Mouse (Mus musculus) midbrain, embryonic 10.5 days (tissue): ENCODE measurements around the gene Mcee. TPM values are rescaled to one million over a fixed set of nuclear protein-coding genes. Genes with fewer than 3 reads are reported as not detected.

Experiments
- DNase-seq: peaks from one replicate; pipeline ENCODE4 v3.0.0-alpha.2; 2017; ENCODE audit warnings: low spot score
- H3K27ac ChIP-seq: fragments of 300-500 bp; sonication (generic); replicated peaks from 2 replicates; pipeline ENCODE4 v1.5.1; 2016; ENCODE audit warnings: mild to moderate bottlenecking
- H3K27me3 ChIP-seq: fragments of 300-500 bp; sonication (generic); 2 replicates; pipeline ENCODE4 v1.6.1; 2016; ENCODE audit warnings: low read depth, mild to moderate bottlenecking; ENCODE audit not compliant: poor library complexity, severe bottlenecking
- H3K36me3 ChIP-seq: fragments of 300-500 bp; sonication (generic); 2 replicates; pipeline ENCODE4 v1.6.1; 2016; ENCODE audit warnings: mild to moderate bottlenecking, moderate library complexity
- H3K4me1 ChIP-seq: fragments of 300-500 bp; sonication (generic); 2 replicates; pipeline ENCODE4 v1.6.1; 2016
- H3K4me3 ChIP-seq: fragments of 300-500 bp; sonication (generic); 2 replicates; pipeline ENCODE4 v1.5.1; 2016; ENCODE audit warnings: mild to moderate bottlenecking, moderate library complexity
- H3K9me3 ChIP-seq: fragments of 300-500 bp; sonication (generic); replicated peaks from 2 replicates; pipeline ENCODE4 v1.6.1; 2016; ENCODE audit warnings: mild to moderate bottlenecking
- WGBS: fragments of 180-500 bp; shearing (Covaris S2); methylation state at CpG from one replicate; pipeline ENCODE4 v1.1.7; 2016; 5-methylcytosine and 5-hydroxymethylcytosine counted together
- polyA plus RNA-seq: library from polyadenylated mRNA; unstranded; fragments of >200 nt; fragmentation: Nextera tagmentation; extraction: Ambion mirVana; gene quantifications from 2 replicates; pipeline ENCODE4 v1.2.1, GENCODE M21; 2016

Gene Mcee
- polyA plus RNA-seq, result 37.6 and 41.2 TPM in 2 replicates

GRCm38 (mm10) chr7:64392122-64392818 is at the start of gene Mcee, which contains the start of gene Mphosph10:
TSS of gene Mcee (plus strand) at chr7:64392607.
TSS of gene Mphosph10 (minus strand) at chr7:64392268.
- peak; percentile 98 for DNase-seq
- Histone ChIP-seq H3K9me3 (no peaks in the 10 kb centered on the region), H3K27ac (peak within 1 kb of the TSS; percentile 89), H3K4me1 (peaks cover 24% of the 10 kb centered on the region), H3K36me3 (peaks cover 26% of the 10 kb centered on the region), H3K27me3 (no peaks in the 10 kb centered on the region), H3K4me3 (peak within 1 kb of the TSS; percentile 83)
- under 1% methylated on average over 54 of the region's 54 CpGs for WGBS

GRCm38 (mm10) chr7:64347813-64348212 is 44.6 kb upstream of the Mcee start:
- WGBS, result 93% methylated on average over 1 of the region's 1 CpGs
- Histone ChIP-seq H3K27ac (no peak overlapping the region), H3K4me3 (no peak overlapping the region), H3K36me3 (peaks cover 57% of the 10 kb centered on the region), H3K27me3 (no peaks in the 10 kb centered on the region), H3K4me1 (peaks cover 6% of the 10 kb centered on the region), H3K9me3 (no peaks in the 10 kb centered on the region)
- DNase-seq, result no peak

GRCm38 (mm10) chr7:64349147-64349861 is 43.1 kb upstream of the Mcee start:
- H3K9me3 ChIP-seq, result no peaks in the 10 kb centered on the region
- H3K4me1 ChIP-seq, result peaks cover 11% of the 10 kb centered on the region
- peaks cover 72% of the 10 kb centered on the region for H3K36me3 ChIP-seq
- no peak overlapping the region for H3K4me3 ChIP-seq
- H3K27ac ChIP-seq, result no peak overlapping the region
- WGBS, result 92% methylated on average over 15 of the region's 15 CpGs
- no peak for DNase-seq
- no peaks in the 10 kb centered on the region for H3K27me3 ChIP-seq

GRCm38 (mm10) chr7:64351087-64351486 is 41.3 kb upstream of the Mcee start:
- H3K9me3 ChIP-seq, result no peaks in the 10 kb centered on the region
- H3K36me3 ChIP-seq, result peaks cover 70% of the 10 kb centered on the region
- DNase-seq, result no peak
- H3K27me3 ChIP-seq, result no peaks in the 10 kb centered on the region
- H3K27ac ChIP-seq, result no peak overlapping the region
- no peak overlapping the region for H3K4me3 ChIP-seq
- WGBS, result 76% methylated on average over 4 of the region's 4 CpGs
- H3K4me1 ChIP-seq, result peaks cover 18% of the 10 kb centered on the region

GRCm38 (mm10) chr7:64354206-64354605 is 38.2 kb upstream of the Mcee start:
- Histone ChIP-seq H3K4me1 (peaks cover 18% of the 10 kb centered on the region), H3K36me3 (peaks cover 69% of the 10 kb centered on the region), H3K27me3 (no peaks in the 10 kb centered on the region), H3K9me3 (no peaks in the 10 kb centered on the region), H3K4me3 (no peak overlapping the region), H3K27ac (0 out of 2 replicates have a peak overlapping the region, but pooled peaks have one; percentile 17)
- peak; percentile 20 for DNase-seq
- 41% methylated on average over 14 of the region's 14 CpGs for WGBS

GRCm38 (mm10) chr7:64356661-64357060 is 35.7 kb upstream of the Mcee start:
- H3K4me3 ChIP-seq, result no peak overlapping the region
- WGBS, result 85% methylated on average over 5 of the region's 5 CpGs
- no peak overlapping the region for H3K27ac ChIP-seq
- DNase-seq, result no peak
- peaks cover 74% of the 10 kb centered on the region for H3K36me3 ChIP-seq
- H3K9me3 ChIP-seq, result no peaks in the 10 kb centered on the region
- peaks cover 19% of the 10 kb centered on the region for H3K4me1 ChIP-seq
- H3K27me3 ChIP-seq, result no peaks in the 10 kb centered on the region

- peaks cover 15% of the 10 kb centered on the region for H3K4me1 ChIP-seq
- WGBS, result 92% methylated on average over 9 of the region's 9 CpGs
- DNase-seq, result no peak
These were observed 35.0 kb upstream of the Mcee start for GRCm38 (mm10) chr7:64357405-64357804.

GRCm38 (mm10) chr7:64358666-64359065 is 33.7 kb upstream of the Mcee start:
- Histone ChIP-seq H3K4me1 (peaks cover 15% of the 10 kb centered on the region), H3K36me3 (peaks cover 76% of the 10 kb centered on the region), H3K27me3 (no peaks in the 10 kb centered on the region), H3K27ac (no peak overlapping the region), H3K4me3 (no peak overlapping the region), H3K9me3 (no peaks in the 10 kb centered on the region)
- DNase-seq, result no peak
- 83% methylated on average over 6 of the region's 6 CpGs for WGBS

More at GRCm38 (mm10) chr7:64357405-64357804, 35.0 kb upstream of the Mcee start:
- Histone ChIP-seq H3K36me3 (peaks cover 77% of the 10 kb centered on the region), H3K9me3 (no peaks in the 10 kb centered on the region), H3K27ac (no peak overlapping the region), H3K27me3 (no peaks in the 10 kb centered on the region), H3K4me3 (no peak overlapping the region)

- DNase-seq, result no peak
- Histone ChIP-seq H3K27ac (no peak overlapping the region), H3K36me3 (peaks cover 84% of the 10 kb centered on the region), H3K9me3 (no peaks in the 10 kb centered on the region), H3K4me1 (0 out of 2 replicates have a peak, but pooled peaks cover 2% of the 10 kb centered on the region), H3K4me3 (no peak overlapping the region), H3K27me3 (no peaks in the 10 kb centered on the region)
- 93% methylated on average over 20 of the region's 20 CpGs for WGBS
These were observed 32.3 kb upstream of the Mcee start for GRCm38 (mm10) chr7:64359943-64360585.

- 0 out of 2 replicates have a peak, but pooled peaks cover 2% of the 10 kb centered on the region for H3K4me1 ChIP-seq
- no peak for DNase-seq
- peaks cover 89% of the 10 kb centered on the region for H3K36me3 ChIP-seq
- H3K27ac ChIP-seq, result no peak overlapping the region
- no peak overlapping the region for H3K4me3 ChIP-seq
- WGBS, result 84% methylated on average over 3 of the region's 3 CpGs
- H3K9me3 ChIP-seq, result no peaks in the 10 kb centered on the region
- H3K27me3 ChIP-seq, result no peaks in the 10 kb centered on the region
These were observed 31.8 kb upstream of the Mcee start for GRCm38 (mm10) chr7:64360586-64360945.

- 95% methylated on average over 5 of the region's 5 CpGs for WGBS
- Histone ChIP-seq H3K9me3 (no peaks in the 10 kb centered on the region), H3K27ac (no peak overlapping the region), H3K4me3 (no peak overlapping the region), H3K27me3 (no peaks in the 10 kb centered on the region), H3K4me1 (no peaks in the 10 kb centered on the region), H3K36me3 (peaks cover 89% of the 10 kb centered on the region)
- DNase-seq, result no peak
These were observed 26.5 kb upstream of the Mcee start for GRCm38 (mm10) chr7:64365863-64366262.

GRCm38 (mm10) chr7:64369841-64370240 is 22.6 kb upstream of the Mcee start:
- no peak overlapping the region for H3K4me3 ChIP-seq
- H3K36me3 ChIP-seq, result peaks cover 54% of the 10 kb centered on the region
- no peak overlapping the region for H3K27ac ChIP-seq
- peaks cover 18% of the 10 kb centered on the region for H3K4me1 ChIP-seq
- no peaks in the 10 kb centered on the region for H3K27me3 ChIP-seq
- 93% methylated on average over 6 of the region's 6 CpGs for WGBS
- DNase-seq, result no peak
- no peaks in the 10 kb centered on the region for H3K9me3 ChIP-seq
